Mouse (Mus musculus) spleen, adult 18-20 months (tissue): ENCODE results near the gene Map4k5.

Experiments used
- DNase-seq, 2 experiments: peaks; one replicate each; pipeline ENCODE4 v3.0.0; 2022; ENCODE audit warnings: mixed read lengths in 2 of 2

The Map4k5 gene

GRCm38 (mm10) chr12:69892371-69893251 is at the start of gene Map4k5, which contains the start of gene Atl1:
Map4k5 (minus strand) TSS chr12:69893200.
Atl1 (plus strand) TSS chr12:69892614.
- DNase-seq, result peak; percentile 79 to 87

- DNase-seq, result no peak
Observed at GRCm38 (mm10) chr12:69941655-69942329, 48.8 kb upstream of the Map4k5 start.

GRCm38 (mm10) chr12:69939291-69939690 is 46.3 kb upstream of the Map4k5 start:
- peak in 1 of 2 experiments; percentile 13 for DNase-seq

GRCm38 (mm10) chr12:69937731-69938130 is 44.7 kb upstream of the Map4k5 start:
- DNase-seq, result no peak

GRCm38 (mm10) chr12:69926716-69927115 is 33.7 kb upstream of the Map4k5 start:
- DNase-seq, result no peak

GRCm38 (mm10) chr12:69924012-69924411 is 31.0 kb upstream of the Map4k5 start:
- peak in 1 of 2 experiments; percentile 27 for DNase-seq

- no peak for DNase-seq
Observed at GRCm38 (mm10) chr12:69923603-69924002, 30.6 kb upstream of the Map4k5 start.

GRCm38 (mm10) chr12:69923128-69923527 is 30.1 kb upstream of the Map4k5 start:
- no peak for DNase-seq

- no peak for DNase-seq
Observed at GRCm38 (mm10) chr12:69922099-69922498, 29.1 kb upstream of the Map4k5 start.

GRCm38 (mm10) chr12:69917870-69918269 is 24.9 kb upstream of the Map4k5 start:
- DNase-seq, result no peak

- DNase-seq, result no peak
Observed at GRCm38 (mm10) chr12:69912737-69913136, 19.7 kb upstream of the Map4k5 start.

- no peak for DNase-seq
Observed at GRCm38 (mm10) chr12:69911906-69912305, 18.9 kb upstream of the Map4k5 start.

- DNase-seq, result no peak
Observed at GRCm38 (mm10) chr12:69908511-69908900, 15.5 kb upstream of the Map4k5 start.

- DNase-seq, result no peak
Observed at GRCm38 (mm10) chr12:69907667-69908510, 14.9 kb upstream of the Map4k5 start.

GRCm38 (mm10) chr12:69904991-69905390 is 12.0 kb upstream of the Map4k5 start:
- no peak for DNase-seq

GRCm38 (mm10) chr12:69898119-69898518 is 5.1 kb upstream of the Map4k5 start:
- DNase-seq, result no peak

GRCm38 (mm10) chr12:69895046-69895445 is 2.0 kb upstream of the Map4k5 start:
- no peak for DNase-seq

- DNase-seq, result no peak
Observed at GRCm38 (mm10) chr12:69893927-69894326, 927 bp upstream of the Map4k5 start.

GRCm38 (mm10) chr12:69891721-69892120 is 1.3 kb downstream of the Map4k5 start:
- DNase-seq, result no peak

GRCm38 (mm10) chr12:69890476-69890875 is 2.5 kb downstream of the Map4k5 start:
- DNase-seq, result no peak

- no peak for DNase-seq
Observed at GRCm38 (mm10) chr12:69890051-69890450, 2.9 kb downstream of the Map4k5 start.

- no peak for DNase-seq
Observed at GRCm38 (mm10) chr12:69888345-69888744, 4.7 kb downstream of the Map4k5 start.

GRCm38 (mm10) chr12:69887776-69888175 is 5.2 kb downstream of the Map4k5 start:
- DNase-seq, result no peak
